Mouse (Mus musculus): Measurements from ENCODE around the gene Elovl2. TPM values are rescaled to one million over a fixed set of nuclear protein-coding genes. Genes with fewer than 3 reads are reported as not detected.
"Not testable (repeated sequence)": the region's sequence is repeated elsewhere in the genome, so short reads cannot be mapped to it uniquely, and the experiment has no call there.

Elovl2 gene
- polyA plus RNA-seq, 1 experiment from 2014 or later: 6.9 TPM

- Histone ChIP-seq H3K9ac (replicated peaks; ENCODE audit: low read depth, low read length) (no peak overlapping the region), H3K4me3 (ENCODE audit: low read depth, low read length) (no peak overlapping the region), H3K4me1 (ENCODE audit: control insufficient read depth, insufficient read depth, low read length) (no peaks in the 10 kb centered on the region), H3K9me3 (ENCODE audit: control insufficient read depth, low read depth, low read length) (no peaks in the 10 kb centered on the region), H3K36me3 (ENCODE audit: control insufficient read depth, insufficient read depth, low read length) (no peaks in the 10 kb centered on the region), H3K27me3 (ENCODE audit: control insufficient read depth, insufficient read depth, low read length) (no peaks in the 10 kb centered on the region), H3K4me2 (replicated peaks; ENCODE audit: low read depth, low read length) (no peak overlapping the region), H3K27ac (ENCODE audit: low read length) (no peak overlapping the region)
- 90% methylated on average over 5 of the region's 5 CpGs for WGBS
- ATAC-seq (ENCODE audit: insufficient number of reproducible peaks, insufficient read depth, low FRiP score, low read depth): no peak
These were observed 14.0 kb downstream of the Elovl2 start for GRCm38 (mm10) chr13:41206241-41206640.

GRCm38 (mm10) chr13:41205568-41205967 is 14.6 kb downstream of the Elovl2 start:
- not testable (repeated sequence) for H3K27me3 ChIP-seq (ENCODE audit: control insufficient read depth, insufficient read depth, low read length); H3K4me3 ChIP-seq (ENCODE audit: low read depth, low read length); H3K9ac ChIP-seq (replicated peaks; ENCODE audit: low read depth, low read length); H3K4me2 ChIP-seq (replicated peaks; ENCODE audit: low read depth, low read length); H3K4me1 ChIP-seq (ENCODE audit: control insufficient read depth, insufficient read depth, low read length); ATAC-seq (ENCODE audit: insufficient number of reproducible peaks, insufficient read depth, low FRiP score, low read depth); H3K9me3 ChIP-seq (ENCODE audit: control insufficient read depth, low read depth, low read length); H3K27ac ChIP-seq (ENCODE audit: low read length); H3K36me3 ChIP-seq (ENCODE audit: control insufficient read depth, insufficient read depth, low read length)

- WGBS: 85% methylated on average over 9 of the region's 9 CpGs
These were observed 16.5 kb downstream of the Elovl2 start for GRCm38 (mm10) chr13:41203691-41204090.

GRCm38 (mm10) chr13:41203289-41203688 is 16.9 kb downstream of the Elovl2 start:
- H3K27ac ChIP-seq (ENCODE audit: low read length): no peak overlapping the region
- H3K4me2 ChIP-seq (replicated peaks; ENCODE audit: low read depth, low read length): no peak overlapping the region
- WGBS: 69% methylated on average over 7 of the region's 7 CpGs
- no peak overlapping the region for H3K9ac ChIP-seq (replicated peaks; ENCODE audit: low read depth, low read length)
- H3K4me1 ChIP-seq (ENCODE audit: control insufficient read depth, insufficient read depth, low read length): no peaks in the 10 kb centered on the region
- H3K27me3 ChIP-seq (ENCODE audit: control insufficient read depth, insufficient read depth, low read length): no peaks in the 10 kb centered on the region
- no peaks in the 10 kb centered on the region for H3K9me3 ChIP-seq (ENCODE audit: control insufficient read depth, low read depth, low read length)
- no peak for ATAC-seq (ENCODE audit: insufficient number of reproducible peaks, insufficient read depth, low FRiP score, low read depth)
- no peak overlapping the region for H3K4me3 ChIP-seq (ENCODE audit: low read depth, low read length)
- H3K36me3 ChIP-seq (ENCODE audit: control insufficient read depth, insufficient read depth, low read length): no peaks in the 10 kb centered on the region

More at GRCm38 (mm10) chr13:41203691-41204090, 16.5 kb downstream of the Elovl2 start:
- Histone ChIP-seq H3K27me3 (ENCODE audit: control insufficient read depth, insufficient read depth, low read length) (no peaks in the 10 kb centered on the region), H3K4me3 (ENCODE audit: low read depth, low read length) (no peak overlapping the region), H3K9ac (replicated peaks; ENCODE audit: low read depth, low read length) (no peak overlapping the region), H3K36me3 (ENCODE audit: control insufficient read depth, insufficient read depth, low read length) (no peaks in the 10 kb centered on the region), H3K27ac (ENCODE audit: low read length) (no peak overlapping the region), H3K4me1 (ENCODE audit: control insufficient read depth, insufficient read depth, low read length) (no peaks in the 10 kb centered on the region), H3K9me3 (ENCODE audit: control insufficient read depth, low read depth, low read length) (no peaks in the 10 kb centered on the region), H3K4me2 (replicated peaks; ENCODE audit: low read depth, low read length) (no peak overlapping the region)
- no peak for ATAC-seq (ENCODE audit: insufficient number of reproducible peaks, insufficient read depth, low FRiP score, low read depth)

DNA sequence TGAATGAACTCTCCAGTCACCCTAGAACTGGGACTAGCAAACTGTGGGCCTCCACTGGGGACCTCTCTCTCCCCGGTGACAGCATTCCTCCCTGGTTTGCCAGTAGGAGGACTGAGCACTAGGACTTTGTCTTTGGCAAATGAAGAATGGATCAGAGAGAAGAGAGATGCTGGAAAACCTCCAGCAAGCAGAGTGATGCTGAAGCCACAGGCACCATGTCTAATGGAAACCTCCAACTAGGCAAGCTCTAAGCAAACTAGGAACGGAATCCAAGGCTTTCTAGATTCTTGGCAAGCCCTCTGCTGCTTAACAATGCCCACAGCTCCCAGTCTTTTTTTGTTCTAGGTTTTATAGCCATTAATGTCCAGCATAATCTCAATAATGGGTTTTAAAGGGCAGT is 19.3 kb downstream of the Elovl2 start:
- 76% methylated on average over 2 of the region's 2 CpGs for WGBS
- Histone ChIP-seq H3K4me2 (replicated peaks; ENCODE audit: low read depth, low read length) (no peak overlapping the region), H3K27me3 (ENCODE audit: control insufficient read depth, insufficient read depth, low read length) (no peaks in the 10 kb centered on the region), H3K4me1 (ENCODE audit: control insufficient read depth, insufficient read depth, low read length) (no peaks in the 10 kb centered on the region), H3K9me3 (ENCODE audit: control insufficient read depth, low read depth, low read length) (no peaks in the 10 kb centered on the region), H3K4me3 (ENCODE audit: low read depth, low read length) (no peak overlapping the region), H3K36me3 (ENCODE audit: control insufficient read depth, insufficient read depth, low read length) (no peaks in the 10 kb centered on the region), H3K27ac (ENCODE audit: low read length) (no peak overlapping the region), H3K9ac (replicated peaks; ENCODE audit: low read depth, low read length) (no peak overlapping the region)
- ATAC-seq (ENCODE audit: insufficient number of reproducible peaks, insufficient read depth, low FRiP score, low read depth): no peak

DNA sequence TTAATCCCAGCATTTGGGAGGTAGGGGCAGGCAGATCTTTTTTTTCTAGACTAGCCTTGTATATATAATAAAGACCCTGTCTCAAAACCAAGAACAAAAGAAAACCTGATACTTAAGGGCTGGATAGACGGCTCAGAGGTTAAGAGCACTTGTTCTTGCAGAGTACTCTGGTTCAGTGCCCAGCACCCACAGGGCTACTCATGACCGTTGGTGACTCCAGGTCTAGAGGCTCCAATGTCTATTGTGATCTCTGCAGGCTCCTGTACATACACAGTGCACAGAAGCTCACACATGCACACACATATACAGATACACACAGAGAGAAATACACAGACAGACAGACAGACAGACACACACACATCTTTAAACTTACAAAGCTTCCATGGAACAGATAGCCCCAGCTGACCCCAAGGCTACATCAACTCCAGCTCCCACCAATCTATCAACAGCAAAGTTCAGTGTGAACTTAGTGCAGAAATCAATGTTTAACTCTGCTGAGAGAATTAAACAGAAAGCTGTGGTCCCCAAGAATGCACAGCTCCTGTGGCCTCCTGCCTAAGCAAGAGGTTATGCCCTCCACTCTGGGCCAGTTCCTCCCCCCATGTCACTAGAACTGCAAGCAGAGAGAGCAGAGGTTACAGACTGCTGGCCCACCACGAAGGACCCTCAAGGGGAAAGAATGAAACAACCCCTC is 24.4 kb downstream of the Elovl2 start:
- no peak overlapping the region for H3K27ac ChIP-seq (ENCODE audit: low read length)
- H3K4me3 ChIP-seq (ENCODE audit: low read depth, low read length): no peak overlapping the region
- ATAC-seq (ENCODE audit: insufficient number of reproducible peaks, insufficient read depth, low FRiP score, low read depth): no peak
- WGBS: 48% methylated on average over 3 of the region's 3 CpGs
- H3K9me3 ChIP-seq (ENCODE audit: control insufficient read depth, low read depth, low read length): no peaks in the 10 kb centered on the region
- H3K36me3 ChIP-seq (ENCODE audit: control insufficient read depth, insufficient read depth, low read length): no peaks in the 10 kb centered on the region
- no peaks in the 10 kb centered on the region for H3K4me1 ChIP-seq (ENCODE audit: control insufficient read depth, insufficient read depth, low read length)
- no peak overlapping the region for H3K4me2 ChIP-seq (replicated peaks; ENCODE audit: low read depth, low read length)
- H3K27me3 ChIP-seq (ENCODE audit: control insufficient read depth, insufficient read depth, low read length): no peaks in the 10 kb centered on the region
- no peak overlapping the region for H3K9ac ChIP-seq (replicated peaks; ENCODE audit: low read depth, low read length)

GRCm38 (mm10) chr13:41187886-41188285 is 32.3 kb downstream of the Elovl2 start:
- H3K4me1 ChIP-seq (ENCODE audit: control insufficient read depth, insufficient read depth, low read length): no peaks in the 10 kb centered on the region
- WGBS: 82% methylated on average over 6 of the region's 6 CpGs
- no peaks in the 10 kb centered on the region for H3K27me3 ChIP-seq (ENCODE audit: control insufficient read depth, insufficient read depth, low read length)

GRCm38 (mm10) chr13:41158426-41158825 is 61.8 kb downstream of the Elovl2 start:
- H3K27me3 ChIP-seq (ENCODE audit: control insufficient read depth, insufficient read depth, low read length): no peaks in the 10 kb centered on the region
- H3K4me3 ChIP-seq (ENCODE audit: low read depth, low read length): no peak overlapping the region
- H3K4me1 ChIP-seq (ENCODE audit: control insufficient read depth, insufficient read depth, low read length): no peaks in the 10 kb centered on the region
- no peak for ATAC-seq (ENCODE audit: insufficient number of reproducible peaks, insufficient read depth, low FRiP score, low read depth)
- no peak overlapping the region for H3K27ac ChIP-seq (ENCODE audit: low read length)
- no peak overlapping the region for H3K4me2 ChIP-seq (replicated peaks; ENCODE audit: low read depth, low read length)
- H3K9ac ChIP-seq (replicated peaks; ENCODE audit: low read depth, low read length): no peak overlapping the region
- 47% methylated on average over 5 of the region's 5 CpGs for WGBS
- H3K9me3 ChIP-seq (ENCODE audit: control insufficient read depth, low read depth, low read length): no peaks in the 10 kb centered on the region
- H3K36me3 ChIP-seq (ENCODE audit: control insufficient read depth, insufficient read depth, low read length): no peaks in the 10 kb centered on the region

More at GRCm38 (mm10) chr13:41187886-41188285, 32.3 kb downstream of the Elovl2 start:
- ATAC-seq (ENCODE audit: insufficient number of reproducible peaks, insufficient read depth, low FRiP score, low read depth): no peak
- no peak overlapping the region for H3K9ac ChIP-seq (replicated peaks; ENCODE audit: low read depth, low read length)
- H3K36me3 ChIP-seq (ENCODE audit: control insufficient read depth, insufficient read depth, low read length): no peaks in the 10 kb centered on the region
- no peak overlapping the region for H3K27ac ChIP-seq (ENCODE audit: low read length)
- no peaks in the 10 kb centered on the region for H3K9me3 ChIP-seq (ENCODE audit: control insufficient read depth, low read depth, low read length)
- no peak overlapping the region for H3K4me2 ChIP-seq (replicated peaks; ENCODE audit: low read depth, low read length)
- H3K4me3 ChIP-seq (ENCODE audit: low read depth, low read length): no peak overlapping the region

- no peak overlapping the region for H3K4me3 ChIP-seq (ENCODE audit: low read depth, low read length)
- 64% methylated on average over 11 of the region's 11 CpGs for WGBS
- no peaks in the 10 kb centered on the region for H3K4me1 ChIP-seq (ENCODE audit: control insufficient read depth, insufficient read depth, low read length)
- H3K27ac ChIP-seq (ENCODE audit: low read length): no peak overlapping the region
- H3K4me2 ChIP-seq (replicated peaks; ENCODE audit: low read depth, low read length): no peak overlapping the region
- H3K27me3 ChIP-seq (ENCODE audit: control insufficient read depth, insufficient read depth, low read length): no peaks in the 10 kb centered on the region
- H3K9ac ChIP-seq (replicated peaks; ENCODE audit: low read depth, low read length): no peak overlapping the region
- no peaks in the 10 kb centered on the region for H3K36me3 ChIP-seq (ENCODE audit: control insufficient read depth, insufficient read depth, low read length)
- no peak for ATAC-seq (ENCODE audit: insufficient number of reproducible peaks, insufficient read depth, low FRiP score, low read depth)
- no peaks in the 10 kb centered on the region for H3K9me3 ChIP-seq (ENCODE audit: control insufficient read depth, low read depth, low read length)
These were observed 67.1 kb downstream of the Elovl2 start for GRCm38 (mm10) chr13:41153146-41153545.

Data from stomach, embryonic 14.5 days (tissue).